Mouse (Mus musculus) kidney, adult 2 months (tissue): ENCODE results near the gene Ext2.

Source experiments
- CTCF ChIP-seq: fragments of 200-500 bp; conservative IDR thresholded peaks from 2 replicates; pipeline ENCODE4 v1.5.1; 2011; ENCODE audit warnings: low read depth, mild to moderate bottlenecking, control low read depth, low read length, moderate library complexity, mixed read lengths; ENCODE audit not compliant: insufficient read depth, insufficient read length
- POLR2A ChIP-seq: fragments of 200-500 bp; IDR thresholded peaks from one replicate; pipeline ENCODE4 v1.6.1; 2011; ENCODE audit warnings: low read depth, low read length, control low read depth

- TF ChIP-seq CTCF (no peak), POLR2A (no peak)
Measured at GRCm38 (mm10) chr2:93758298-93758697, 64.1 kb downstream of the Ext2 start.
